Mouse (Mus musculus): ENCODE data around the gene Ednrb.

The Ednrb gene

DNA sequence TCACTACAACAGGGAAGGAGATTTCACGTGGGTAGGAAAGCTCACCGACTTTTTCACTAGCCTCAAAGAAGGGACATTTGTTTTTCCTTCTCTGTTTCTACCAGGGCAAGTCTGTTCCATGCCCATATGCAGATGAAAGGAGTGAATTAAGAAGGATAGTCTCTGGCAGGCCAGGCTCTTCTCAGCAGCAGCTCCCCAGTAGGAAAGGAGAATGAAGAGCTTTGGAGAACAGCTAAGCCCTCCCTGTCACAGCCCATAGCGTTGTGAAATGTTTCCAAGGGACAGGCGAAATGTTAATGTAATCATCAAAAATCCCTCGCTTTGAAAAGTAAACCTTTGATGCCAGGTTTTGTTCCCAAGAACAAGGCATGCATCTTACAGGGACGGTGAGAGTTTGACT, 76.7 kb downstream of the Ednrb start:
- DNase-seq (ENCODE audit: low read depth, low spot score), result no peak
